Mouse (Mus musculus): Measurements from ENCODE around the gene Fh1.

DNA sequence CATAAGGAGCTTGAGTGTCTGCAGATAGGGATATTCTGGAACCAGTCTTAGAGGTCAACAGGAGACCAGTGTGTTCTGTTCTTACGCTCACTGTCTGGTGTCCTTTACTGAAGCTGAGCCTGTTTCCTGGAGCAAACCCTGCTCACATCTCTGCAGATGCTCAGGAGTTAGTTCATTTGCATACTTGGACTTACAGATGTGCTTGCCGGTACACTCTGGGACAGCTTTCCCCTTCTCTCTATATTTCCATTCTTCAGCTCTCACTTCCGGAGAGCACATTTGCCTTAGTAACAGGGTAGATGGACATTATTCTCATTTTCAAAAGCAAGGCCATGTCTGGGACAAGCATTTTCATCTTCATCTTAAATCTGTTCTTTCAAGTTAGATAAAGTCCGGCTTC lies 23.2 kb upstream of the Fh1 start:
- no peak for TF ChIP-seq POLR2A (IDR thresholded peaks at IDR 0.05; ENCODE audit: borderline replicate concordance, insufficient read depth, low read length)
- no peak for TF ChIP-seq CTCF (IDR thresholded peaks at IDR 0.05; ENCODE audit: borderline replicate concordance, insufficient read depth, low read depth, low read length)
